Mouse (Mus musculus): ENCODE results near the gene Tor4a.

GRCm38 (mm10) chr2:25197191-25197590 lies 505 bp upstream of the Tor4a start:
- no peak for TF ChIP-seq EP300 (IDR thresholded peaks at IDR 0.05; ENCODE audit: low read depth)
- TF ChIP-seq CTCF (IDR thresholded peaks at IDR 0.05; ENCODE audit: low read depth): no peak
